Mouse (Mus musculus): Measurements from ENCODE around the gene Plcd3. TPM values are rescaled to one million over a fixed set of nuclear protein-coding genes. Genes with fewer than 3 reads are reported as not detected.

The Plcd3 gene
- total and polyA plus RNA-seq, 2 experiments = 1.0 to 2.0 TPM

- no peak for DNase-seq (ENCODE audit: extremely low read depth, low read depth, low spot score)
- H3K4me3 ChIP-seq (ENCODE audit: insufficient read depth, low read depth, low read length) = no peak overlapping the region
- H3K9ac ChIP-seq (ENCODE audit: low read depth, low read length) = no peak overlapping the region
- H3K4me1 ChIP-seq (ENCODE audit: control insufficient read depth, insufficient read depth, low read length) = no peaks in the 10 kb centered on the region
- H3K27me3 ChIP-seq (ENCODE audit: control insufficient read depth, insufficient read depth, low read length) = peaks cover 6% of the 10 kb centered on the region
- TF ChIP-seq CTCF (IDR thresholded peaks at IDR 0.05; ENCODE audit: low read depth, low read length) (no peak), POLR2A (IDR thresholded peaks at IDR 0.05; ENCODE audit: extremely low read depth, insufficient read depth, low read length) (no peak)
- no peaks in the 10 kb centered on the region for H3K79me2 ChIP-seq (ENCODE audit: control insufficient read depth, insufficient read depth, low read length)
- 88% methylated on average over 11 of the region's 11 CpGs for WGBS
- H3K36me3 ChIP-seq (ENCODE audit: control insufficient read depth, insufficient read depth, low read length) = no peaks in the 10 kb centered on the region
- no peak overlapping the region for H3K27ac ChIP-seq (replicated peaks; ENCODE audit: insufficient read depth, low read depth, low read length)
Measured at GRCm38 (mm10) chr11:103078131-103078530, 23.3 kb downstream of the Plcd3 start.

GRCm38 (mm10) chr11:103076581-103076980 lies 24.9 kb downstream of the Plcd3 start:
- no peaks in the 10 kb centered on the region for H3K36me3 ChIP-seq (ENCODE audit: control insufficient read depth, insufficient read depth, low read length)
- H3K4me3 ChIP-seq (ENCODE audit: insufficient read depth, low read depth, low read length) = no peak overlapping the region
- H3K27ac ChIP-seq (replicated peaks; ENCODE audit: insufficient read depth, low read depth, low read length) = no peak overlapping the region
- peaks cover 6% of the 10 kb centered on the region for H3K27me3 ChIP-seq (ENCODE audit: control insufficient read depth, insufficient read depth, low read length)
- H3K9ac ChIP-seq (ENCODE audit: low read depth, low read length) = no peak overlapping the region
- no peaks in the 10 kb centered on the region for H3K4me1 ChIP-seq (ENCODE audit: control insufficient read depth, insufficient read depth, low read length)
- no peaks in the 10 kb centered on the region for H3K79me2 ChIP-seq (ENCODE audit: control insufficient read depth, insufficient read depth, low read length)
- TF ChIP-seq CTCF (IDR thresholded peaks at IDR 0.05; ENCODE audit: low read depth, low read length) (no peak), POLR2A (IDR thresholded peaks at IDR 0.05; ENCODE audit: extremely low read depth, insufficient read depth, low read length) (no peak)
- DNase-seq (ENCODE audit: extremely low read depth, low read depth, low spot score) = no peak
- WGBS = 89% methylated on average over 8 of the region's 8 CpGs

GRCm38 (mm10) chr11:103076010-103076409 lies 25.4 kb downstream of the Plcd3 start:
- no peak for TF ChIP-seq CTCF (IDR thresholded peaks at IDR 0.05; ENCODE audit: low read depth, low read length)
- no peak for TF ChIP-seq POLR2A (IDR thresholded peaks at IDR 0.05; ENCODE audit: extremely low read depth, insufficient read depth, low read length)
- H3K79me2 ChIP-seq (ENCODE audit: control insufficient read depth, insufficient read depth, low read length) = no peaks in the 10 kb centered on the region
- 81% methylated on average over 7 of the region's 7 CpGs for WGBS
- no peak overlapping the region for H3K4me3 ChIP-seq (ENCODE audit: insufficient read depth, low read depth, low read length)
- H3K27ac ChIP-seq (replicated peaks; ENCODE audit: insufficient read depth, low read depth, low read length) = no peak overlapping the region
- peaks cover 6% of the 10 kb centered on the region for H3K27me3 ChIP-seq (ENCODE audit: control insufficient read depth, insufficient read depth, low read length)
- DNase-seq (ENCODE audit: extremely low read depth, low read depth, low spot score) = no peak
- no peak overlapping the region for H3K9ac ChIP-seq (ENCODE audit: low read depth, low read length)
- H3K4me1 ChIP-seq (ENCODE audit: control insufficient read depth, insufficient read depth, low read length) = no peaks in the 10 kb centered on the region
- H3K36me3 ChIP-seq (ENCODE audit: control insufficient read depth, insufficient read depth, low read length) = no peaks in the 10 kb centered on the region

- no peak overlapping the region for H3K27ac ChIP-seq (replicated peaks; ENCODE audit: insufficient read depth, low read depth, low read length)
- H3K27me3 ChIP-seq (ENCODE audit: control insufficient read depth, insufficient read depth, low read length) = no peaks in the 10 kb centered on the region
- no peaks in the 10 kb centered on the region for H3K36me3 ChIP-seq (ENCODE audit: control insufficient read depth, insufficient read depth, low read length)
- H3K4me3 ChIP-seq (ENCODE audit: insufficient read depth, low read depth, low read length) = no peak overlapping the region
- DNase-seq (ENCODE audit: extremely low read depth, low read depth, low spot score) = no peak
- 48% methylated on average over 10 of the region's 10 CpGs for WGBS
- TF ChIP-seq POLR2A (IDR thresholded peaks at IDR 0.05; ENCODE audit: extremely low read depth, insufficient read depth, low read length) (no peak), CTCF (IDR thresholded peaks at IDR 0.05; ENCODE audit: low read depth, low read length) (no peak)
- no peak overlapping the region for H3K9ac ChIP-seq (ENCODE audit: low read depth, low read length)
- no peaks in the 10 kb centered on the region for H3K4me1 ChIP-seq (ENCODE audit: control insufficient read depth, insufficient read depth, low read length)
- H3K79me2 ChIP-seq (ENCODE audit: control insufficient read depth, insufficient read depth, low read length) = no peaks in the 10 kb centered on the region
Measured at GRCm38 (mm10) chr11:103074796-103075323, 26.6 kb downstream of the Plcd3 start.

GRCm38 (mm10) chr11:103074121-103074650 lies 27.3 kb downstream of the Plcd3 start:
- H3K27me3 ChIP-seq (ENCODE audit: control insufficient read depth, insufficient read depth, low read length) = no peaks in the 10 kb centered on the region
- H3K27ac ChIP-seq (replicated peaks; ENCODE audit: insufficient read depth, low read depth, low read length) = no peak overlapping the region
- H3K4me3 ChIP-seq (ENCODE audit: insufficient read depth, low read depth, low read length) = no peak overlapping the region
- TF ChIP-seq POLR2A (IDR thresholded peaks at IDR 0.05; ENCODE audit: extremely low read depth, insufficient read depth, low read length) (no peak), CTCF (IDR thresholded peaks at IDR 0.05; ENCODE audit: low read depth, low read length) (no peak)
- WGBS = 84% methylated on average over 10 of the region's 10 CpGs
- no peaks in the 10 kb centered on the region for H3K4me1 ChIP-seq (ENCODE audit: control insufficient read depth, insufficient read depth, low read length)
- no peaks in the 10 kb centered on the region for H3K36me3 ChIP-seq (ENCODE audit: control insufficient read depth, insufficient read depth, low read length)
- DNase-seq (ENCODE audit: extremely low read depth, low read depth, low spot score) = no peak
- no peak overlapping the region for H3K9ac ChIP-seq (ENCODE audit: low read depth, low read length)
- no peaks in the 10 kb centered on the region for H3K79me2 ChIP-seq (ENCODE audit: control insufficient read depth, insufficient read depth, low read length)

- WGBS = 96% methylated on average over 7 of the region's 7 CpGs
Measured at GRCm38 (mm10) chr11:103073671-103074070, 27.8 kb downstream of the Plcd3 start.

More at GRCm38 (mm10) chr11:103073671-103074070, 27.8 kb downstream of the Plcd3 start:
- Histone ChIP-seq H3K9ac (ENCODE audit: low read depth, low read length) (no peak overlapping the region), H3K4me1 (ENCODE audit: control insufficient read depth, insufficient read depth, low read length) (no peaks in the 10 kb centered on the region), H3K79me2 (ENCODE audit: control insufficient read depth, insufficient read depth, low read length) (no peaks in the 10 kb centered on the region), H3K27me3 (ENCODE audit: control insufficient read depth, insufficient read depth, low read length) (no peaks in the 10 kb centered on the region), H3K4me3 (ENCODE audit: insufficient read depth, low read depth, low read length) (no peak overlapping the region), H3K36me3 (ENCODE audit: control insufficient read depth, insufficient read depth, low read length) (peaks cover 3% of the 10 kb centered on the region; the same call in 1 of the 2 replicates), H3K27ac (replicated peaks; ENCODE audit: insufficient read depth, low read depth, low read length) (no peak overlapping the region)
- no peak for DNase-seq (ENCODE audit: extremely low read depth, low read depth, low spot score)
- TF ChIP-seq CTCF (IDR thresholded peaks at IDR 0.05; ENCODE audit: low read depth, low read length) (no peak), POLR2A (IDR thresholded peaks at IDR 0.05; ENCODE audit: extremely low read depth, insufficient read depth, low read length) (no peak)
